Mouse (Mus musculus): ENCODE measurements around the gene Syt5.
A peak's percentile ranks its signal among the peaks of the same experiment; 100 is the strongest.

The Syt5 gene

GRCm38 (mm10) chr7:4499034-4499433, 48.3 kb downstream of the Syt5 start:
- no peak for DNase-seq

- peak; percentile 85 to 92 for DNase-seq
Measured at GRCm38 (mm10) chr7:4498251-4498650, 49.1 kb downstream of the Syt5 start.

- no peak for DNase-seq
Measured at GRCm38 (mm10) chr7:4497271-4497903, 50.0 kb downstream of the Syt5 start.

- DNase-seq = no peak
Measured at GRCm38 (mm10) chr7:4496468-4496867, 50.9 kb downstream of the Syt5 start.

GRCm38 (mm10) chr7:4493991-4494390, 53.4 kb downstream of the Syt5 start:
- DNase-seq = no peak

GRCm38 (mm10) chr7:4492284-4493224, 54.8 kb downstream of the Syt5 start:
- no peak for DNase-seq

GRCm38 (mm10) chr7:4491308-4491707, 56.0 kb downstream of the Syt5 start:
- peak; percentile 51 to 57 for DNase-seq
